Mouse (Mus musculus) gastrocnemius, adult 8-10 months (tissue): ENCODE results near the gene Nom1. TPM values are rescaled to one million over a fixed set of nuclear protein-coding genes. Genes with fewer than 3 reads are reported as not detected.

Experiments used
- DNase-seq, 2 experiments: peaks; one replicate each; pipeline ENCODE4 v3.0.0; 2022; ENCODE audit warnings: low spot score in 2 of 2
- total RNA-seq, 4 experiments: library from RNA; stranded (reverse); gene quantifications; 2 replicates each; pipeline ENCODE4 v1.2.4; 2022

Nom1 gene
- total RNA-seq, 4 experiments from 2014 or later, result 10.2 to 14.0 (median 13.1) TPM

GRCm38 (mm10) chr5:29470851-29471394 is 36.5 kb downstream of the Nom1 start:
- no peak for DNase-seq

GRCm38 (mm10) chr5:29471396-29471795 is 36.9 kb downstream of the Nom1 start:
- DNase-seq, result no peak

- no peak for DNase-seq
Observed at GRCm38 (mm10) chr5:29471855-29472665, 37.6 kb downstream of the Nom1 start.

GRCm38 (mm10) chr5:29473551-29474245 is 39.2 kb downstream of the Nom1 start:
- DNase-seq, result no peak

GRCm38 (mm10) chr5:29474246-29474960 is 39.9 kb downstream of the Nom1 start:
- no peak for DNase-seq

- no peak for DNase-seq
Observed at GRCm38 (mm10) chr5:29475041-29475440, 40.6 kb downstream of the Nom1 start.

GRCm38 (mm10) chr5:29475556-29475955 is 41.1 kb downstream of the Nom1 start:
- no peak for DNase-seq

- DNase-seq, result no peak
Observed at GRCm38 (mm10) chr5:29476021-29476420, 41.6 kb downstream of the Nom1 start.

GRCm38 (mm10) chr5:29477474-29478207 is 43.2 kb downstream of the Nom1 start:
- no peak for DNase-seq

- DNase-seq, result no peak
Observed at GRCm38 (mm10) chr5:29478208-29479197, 44.0 kb downstream of the Nom1 start, which contains the start of gene Mnx1. TSS of gene Mnx1 (minus strand) at chr5:29478470.

- no peak for DNase-seq
Observed at GRCm38 (mm10) chr5:29479198-29479593, 44.7 kb downstream of the Nom1 start.

- DNase-seq, result no peak
Observed at GRCm38 (mm10) chr5:29483801-29484200, 49.3 kb downstream of the Nom1 start.

GRCm38 (mm10) chr5:29484965-29485940 is 50.8 kb downstream of the Nom1 start:
- DNase-seq, result no peak

GRCm38 (mm10) chr5:29485941-29486320 is 51.5 kb downstream of the Nom1 start:
- no peak for DNase-seq

- DNase-seq, result no peak
Observed at GRCm38 (mm10) chr5:29487321-29487720, 52.9 kb downstream of the Nom1 start.

- DNase-seq, result no peak
Observed at GRCm38 (mm10) chr5:29507013-29507412, 72.5 kb downstream of the Nom1 start.
